Mouse (Mus musculus) kidney, postnatal 10 days (tissue): ENCODE measurements at regions not wholly inside any gene's neighbourhood (a gene's known extent, or its start where the extent isn't known, plus 50 kb on each side); places are given as distances from the start of the nearest gene placed in this dataset.

Experiments
- DNase-seq: peaks from one replicate; pipeline ENCODE4 v3.0.0; 2021; ENCODE audit warnings: mixed read lengths

DNA sequence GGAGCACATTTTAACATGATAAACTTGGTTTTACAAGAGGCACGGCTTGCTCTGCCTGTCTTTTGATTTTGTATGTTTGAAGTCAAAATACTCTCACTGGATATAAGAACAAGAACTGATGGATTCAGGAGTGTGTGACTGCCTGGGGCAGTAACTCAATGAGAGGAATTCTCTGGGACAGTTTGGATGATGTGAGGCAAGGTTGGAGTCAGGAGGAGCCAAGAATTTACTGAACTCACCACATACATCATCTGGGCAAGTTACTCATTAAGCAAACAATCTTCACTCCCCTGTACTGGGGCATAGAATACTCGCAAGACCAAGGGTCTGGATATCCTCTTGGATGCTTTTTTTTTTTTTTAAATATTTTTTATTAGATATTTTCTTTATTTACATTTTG lies 87.7 kb upstream of the 4933412E24Rik start:
- no peak for DNase-seq

DNA sequence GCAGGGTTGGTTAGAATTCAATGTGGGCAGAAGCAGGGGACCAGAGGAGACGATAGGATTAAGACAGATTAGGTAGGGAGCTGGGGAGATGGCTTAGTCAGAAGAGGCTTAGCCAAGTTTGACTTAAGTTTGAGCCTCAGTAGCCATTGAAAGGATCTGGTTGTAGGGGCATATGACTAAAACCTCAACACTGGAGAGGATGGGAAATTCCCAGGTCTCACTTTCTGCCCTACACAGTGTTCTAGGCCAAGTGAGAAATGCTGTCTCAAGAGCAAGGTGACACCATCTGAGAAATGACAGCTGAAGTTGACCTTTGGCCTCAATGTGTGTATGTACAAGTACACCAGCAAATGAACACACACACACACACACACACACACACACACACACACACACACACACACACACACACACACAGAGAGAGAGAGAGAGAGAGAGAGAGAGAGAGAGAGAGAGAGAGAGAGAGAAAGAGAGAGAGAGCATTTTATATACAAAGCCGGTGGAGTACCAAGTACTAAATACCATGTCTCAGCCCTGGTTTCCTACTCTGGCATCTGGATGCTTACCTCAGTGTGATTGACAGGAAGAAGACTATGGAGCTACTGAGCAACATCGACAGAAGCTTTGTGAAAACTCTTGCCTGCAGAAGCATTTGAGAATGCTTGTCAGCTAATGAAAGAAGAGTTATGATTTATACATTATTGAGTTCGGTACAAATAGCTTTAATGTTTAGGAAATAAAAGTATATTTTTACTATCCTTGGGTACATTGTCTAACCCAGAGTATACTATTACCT lies 85.3 kb upstream of the 4933412E24Rik start:
- DNase-seq: no peak

DNA sequence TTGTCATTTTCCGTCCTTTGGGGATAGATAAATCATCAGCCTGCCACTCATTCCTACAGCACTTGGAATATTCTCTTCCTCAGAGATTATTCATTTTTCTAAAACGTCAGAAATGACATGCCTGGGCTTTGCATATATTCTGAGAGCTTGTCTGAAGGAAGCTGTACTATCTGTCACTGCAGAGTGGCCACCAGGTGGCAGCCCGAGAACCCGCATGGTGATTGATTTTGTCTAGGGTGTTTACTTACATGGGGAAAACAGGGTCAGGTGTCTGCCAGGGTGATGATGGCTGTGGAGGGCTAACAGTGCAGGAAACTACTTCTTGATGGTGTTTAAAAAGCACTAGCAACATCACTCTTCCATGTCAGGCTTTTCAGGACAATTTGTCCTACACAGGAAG lies 80.7 kb upstream of the 4933412E24Rik start:
- peak; percentile 80 for DNase-seq

GRCm38 (mm10) chr15:60096131-60096530 lies 79.7 kb upstream of the 4933412E24Rik start:
- DNase-seq: no peak

DNA sequence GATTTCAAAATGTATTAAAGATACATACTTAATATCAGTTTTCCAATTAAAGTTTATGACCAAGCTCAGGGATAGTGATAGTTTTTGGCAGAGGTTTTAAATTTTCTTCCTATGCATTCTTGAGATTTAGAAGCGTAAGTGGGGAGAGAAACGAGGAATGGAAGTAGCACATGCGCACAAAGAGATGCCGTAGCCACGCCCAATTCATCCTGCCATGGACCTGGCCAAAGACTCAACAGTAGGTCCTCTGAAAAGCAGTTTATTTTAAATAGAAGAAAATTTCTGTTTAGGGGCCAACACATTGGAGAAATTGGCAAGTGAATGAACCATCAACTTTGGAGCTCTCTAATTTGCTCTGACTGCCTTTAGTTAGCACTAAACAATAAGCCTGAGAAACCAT lies 73.5 kb upstream of the 4933412E24Rik start:
- DNase-seq: no peak

- DNase-seq: no peak
Observed at GRCm38 (mm10) chr15:60088964-60089899, 72.8 kb upstream of the 4933412E24Rik start.
